Mouse (Mus musculus): ENCODE measurements around the gene Dusp18.

Dusp18 gene

DNA sequence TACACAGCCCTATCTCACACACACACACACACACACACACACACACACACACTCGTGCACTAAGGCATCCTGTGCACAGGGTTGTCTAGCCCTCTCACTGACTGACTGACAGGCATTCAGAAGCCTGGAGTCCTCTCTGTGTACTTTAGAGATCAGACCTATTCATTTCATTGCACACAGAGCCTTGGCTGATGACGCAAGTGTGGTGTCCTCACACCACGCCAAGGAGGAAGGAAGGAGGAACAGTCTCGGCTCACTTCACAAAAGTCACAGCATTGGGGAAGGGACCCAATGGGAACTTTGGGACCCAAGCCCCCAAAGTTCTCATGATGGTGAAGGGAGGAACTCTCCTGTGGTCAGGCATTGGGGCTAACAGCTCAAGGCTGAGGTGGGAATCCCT lies 35.0 kb downstream of the Dusp18 start:
- peak in 1 of 2 experiments; percentile 1 for DNase-seq (ENCODE audit: low spot score in 2 of 2)

- peak in 1 of 2 experiments; percentile 0 for DNase-seq (ENCODE audit: low spot score in 2 of 2)
Observed at GRCm38 (mm10) chr11:3930931-3931330, 35.9 kb downstream of the Dusp18 start.

- DNase-seq (ENCODE audit: low spot score in 2 of 2) = peak; percentile 51 to 71
Observed at GRCm38 (mm10) chr11:3931511-3932211, 36.6 kb downstream of the Dusp18 start, which contains the start of gene Tcn2. Gene Tcn2 (minus strand): TSS chr11:3932159.

- no peak for DNase-seq (ENCODE audit: low spot score in 2 of 2)
Observed at GRCm38 (mm10) chr11:3933756-3934285, 38.8 kb downstream of the Dusp18 start.

DNA sequence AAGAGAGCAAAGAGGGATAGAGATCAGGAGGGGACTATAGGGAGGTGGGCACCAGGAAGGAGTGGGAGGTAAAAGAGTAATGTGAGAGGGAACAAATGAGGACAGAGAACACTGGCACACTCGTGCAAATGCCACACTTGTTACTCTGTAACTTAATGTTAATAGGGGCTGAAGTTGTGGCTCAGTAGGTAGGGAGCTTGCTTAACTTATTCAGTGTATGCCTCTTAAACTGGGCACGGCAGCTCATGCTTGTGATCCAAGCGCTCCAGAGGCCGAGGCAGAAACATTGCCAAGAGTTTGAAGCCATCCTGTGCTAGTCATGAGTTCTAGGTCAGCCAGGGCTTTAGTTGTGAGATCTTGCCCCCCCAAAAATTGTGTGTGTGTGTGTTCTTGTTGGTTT lies 40.1 kb downstream of the Dusp18 start:
- DNase-seq (ENCODE audit: low spot score in 2 of 2) = no peak

DNA sequence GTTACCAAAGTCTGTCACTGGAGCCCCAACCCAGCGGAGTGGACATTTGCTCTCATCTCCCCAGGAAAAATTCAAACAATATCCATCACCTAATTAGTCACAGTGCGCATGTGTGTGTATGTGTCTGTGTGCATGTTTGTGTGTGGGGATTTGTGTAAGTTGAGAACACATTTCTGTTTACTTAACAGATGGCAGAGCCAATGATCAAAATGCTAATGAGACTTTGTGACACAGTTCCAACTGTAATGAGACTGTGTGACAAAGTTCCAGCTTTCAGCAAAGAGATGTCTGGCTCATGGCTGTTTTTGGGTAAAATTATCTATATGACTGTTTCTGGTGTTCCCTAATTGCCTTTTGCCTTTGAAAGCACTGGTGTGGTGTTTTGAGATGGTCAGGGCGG lies 41.3 kb downstream of the Dusp18 start:
- DNase-seq (ENCODE audit: low spot score in 2 of 2) = no peak

DNA sequence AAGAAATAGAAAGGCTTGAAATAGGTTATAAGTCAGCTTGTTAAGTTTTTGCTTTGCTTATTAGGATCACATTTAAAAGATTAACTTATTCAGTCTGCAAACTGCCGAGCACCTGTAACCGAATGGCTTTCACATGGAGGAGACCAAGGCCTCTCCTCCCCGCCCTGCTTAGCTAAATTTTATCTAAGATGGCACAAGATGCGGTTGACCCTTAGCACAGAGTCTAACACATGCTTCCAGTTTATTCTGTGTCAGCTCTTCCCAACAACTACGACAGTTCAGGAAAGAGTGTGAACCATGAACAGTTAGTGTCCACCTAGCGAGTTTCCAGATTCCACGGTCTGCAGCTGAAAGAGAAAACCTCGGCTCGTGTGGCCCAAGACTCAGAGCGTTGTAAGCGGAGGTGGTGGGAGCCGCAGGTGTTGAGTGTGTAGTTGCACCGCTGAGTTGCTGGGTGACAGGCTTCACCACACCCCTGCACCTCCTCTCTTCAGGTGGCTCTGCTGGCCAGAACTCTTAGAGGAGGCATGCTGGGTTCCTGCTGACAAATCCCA lies 42.4 kb downstream of the Dusp18 start:
- no peak for DNase-seq (ENCODE audit: low spot score in 2 of 2)

- no peak for DNase-seq (ENCODE audit: low spot score in 2 of 2)
Observed at GRCm38 (mm10) chr11:3941371-3941770, 46.3 kb downstream of the Dusp18 start.

DNA sequence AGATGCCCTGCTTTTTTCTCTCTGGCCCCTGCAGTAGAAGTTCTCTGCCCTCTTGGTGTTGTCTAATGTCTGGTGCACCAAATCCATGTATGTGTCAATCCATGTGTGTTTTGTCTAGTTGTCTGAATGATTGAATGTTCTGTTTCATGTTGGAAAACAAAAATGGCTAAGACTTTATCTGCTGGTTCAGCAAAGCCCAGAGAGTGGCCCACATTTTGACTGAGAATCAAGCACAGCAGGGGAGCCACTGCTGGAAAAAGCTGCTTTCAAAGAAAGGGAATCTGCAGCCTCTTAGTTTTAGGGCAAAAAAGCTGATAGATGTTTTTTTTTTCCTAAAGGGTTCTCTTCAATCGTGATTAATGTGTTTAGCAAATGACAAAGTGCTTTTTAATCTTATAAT lies 51.3 kb downstream of the Dusp18 start:
- no peak for DNase-seq (ENCODE audit: low spot score in 2 of 2)

Data from right cerebral cortex, adult 2 months (tissue).